Mouse (Mus musculus) layer of hippocampus, adult 9-10 months (tissue): ENCODE measurements around the gene Ppp3ca.

Experiments
- DNase-seq: peaks from one replicate; pipeline ENCODE4 v3.0.0; 2022; ENCODE audit warnings: low spot score

The Ppp3ca gene

DNA sequence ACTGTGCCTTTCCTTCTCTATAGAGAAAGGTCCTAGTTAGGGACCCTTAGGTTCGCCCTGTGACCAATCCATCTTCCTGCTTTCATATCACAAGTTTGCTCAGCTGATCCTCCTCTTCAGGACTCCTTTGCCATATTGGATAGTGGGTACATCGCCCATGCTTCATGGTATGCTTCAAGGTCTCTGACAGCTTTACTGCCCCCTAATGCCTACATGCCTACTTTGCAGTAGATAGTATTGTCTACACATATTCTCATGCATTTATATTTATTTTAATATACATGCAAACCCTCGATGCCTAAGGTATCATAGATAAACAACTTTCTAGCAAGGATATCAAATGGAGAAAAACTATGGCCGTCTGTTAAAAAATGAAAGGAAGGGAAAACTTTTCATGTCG, 193.2 kb downstream of the Ppp3ca start:
- DNase-seq: no peak

GRCm38 (mm10) chr3:136864306-136864705, 194.4 kb downstream of the Ppp3ca start:
- DNase-seq: no peak

GRCm38 (mm10) chr3:136865176-136865859, 195.4 kb downstream of the Ppp3ca start:
- no peak for DNase-seq

- DNase-seq: no peak
These were observed 196.2 kb downstream of the Ppp3ca start for GRCm38 (mm10) chr3:136866095-136866494.

DNA sequence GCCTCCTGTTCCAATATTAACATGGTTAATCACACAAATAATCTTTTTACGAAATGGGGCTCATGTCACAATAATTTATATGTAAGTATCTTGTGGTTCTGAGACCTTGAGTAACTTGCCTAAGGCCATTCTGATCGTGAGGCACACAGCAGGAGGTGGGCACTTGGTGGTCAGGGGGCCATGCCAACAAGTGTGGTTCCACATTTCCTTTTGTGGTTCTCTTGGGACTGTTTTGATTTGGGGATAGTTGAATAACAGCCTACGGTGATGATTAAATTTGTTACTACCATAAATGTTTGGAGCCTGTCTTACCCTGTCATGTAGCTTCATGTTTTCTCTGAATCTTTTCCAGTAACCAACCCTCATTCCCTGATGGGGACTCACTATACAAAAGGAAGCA, 196.6 kb downstream of the Ppp3ca start:
- DNase-seq: no peak

DNA sequence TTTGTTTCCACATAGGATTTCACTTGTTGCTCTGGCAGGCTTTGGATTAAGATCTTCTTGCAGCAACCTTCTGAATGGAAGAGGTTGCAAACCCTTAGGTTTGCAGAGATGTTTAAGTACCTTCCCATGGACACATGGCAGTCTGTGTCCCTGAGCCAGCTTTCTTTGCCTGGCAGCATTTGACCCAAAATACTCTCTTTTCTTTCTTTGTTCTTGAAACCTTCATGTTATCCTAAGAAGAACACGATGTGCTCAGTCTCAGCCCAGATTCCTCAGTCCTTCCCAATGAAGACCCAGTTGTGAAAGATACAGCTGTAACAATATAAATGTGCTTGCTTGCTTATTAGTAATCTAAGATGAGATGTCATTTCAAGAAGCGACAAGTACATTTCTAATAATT, 197.4 kb downstream of the Ppp3ca start:
- DNase-seq: no peak

DNA sequence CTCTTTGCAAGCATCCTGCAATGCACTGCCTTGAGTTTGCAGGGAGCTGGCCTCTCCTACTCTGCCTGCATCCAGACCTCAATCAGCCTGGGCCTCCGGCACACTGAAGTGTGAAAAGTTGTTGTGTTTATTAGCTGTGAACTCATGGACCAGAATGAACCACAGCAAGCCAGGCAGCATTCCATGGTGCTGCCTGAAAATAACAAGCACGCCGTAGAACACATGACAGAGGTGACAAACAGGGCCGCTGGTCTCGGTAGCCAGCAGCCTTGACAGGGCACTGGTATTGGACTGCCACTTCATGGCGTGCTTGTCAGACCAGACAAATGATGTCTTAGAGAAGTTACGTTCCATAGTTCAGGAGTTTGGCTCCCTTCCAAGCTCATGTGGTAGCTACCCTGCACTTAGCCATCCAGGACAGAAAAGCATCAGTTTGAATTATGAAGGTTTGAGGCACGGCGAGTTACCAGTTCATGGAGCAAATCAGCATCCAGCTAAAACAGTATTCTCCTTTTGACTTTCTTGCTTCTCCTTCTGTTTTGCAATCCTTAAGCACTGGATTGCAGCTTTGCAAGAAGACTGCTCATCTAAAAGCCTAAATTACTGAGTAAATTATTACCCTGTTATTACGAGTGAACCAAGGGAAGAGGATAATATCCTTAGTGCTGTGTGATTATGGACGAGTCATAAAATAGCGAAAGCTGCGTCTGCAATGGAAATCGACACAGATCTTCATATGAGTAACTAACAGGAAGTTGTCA, 202.0 kb downstream of the Ppp3ca start:
- no peak for DNase-seq

- no peak for DNase-seq
These were observed 202.7 kb downstream of the Ppp3ca start for GRCm38 (mm10) chr3:136872533-136873095.

DNA sequence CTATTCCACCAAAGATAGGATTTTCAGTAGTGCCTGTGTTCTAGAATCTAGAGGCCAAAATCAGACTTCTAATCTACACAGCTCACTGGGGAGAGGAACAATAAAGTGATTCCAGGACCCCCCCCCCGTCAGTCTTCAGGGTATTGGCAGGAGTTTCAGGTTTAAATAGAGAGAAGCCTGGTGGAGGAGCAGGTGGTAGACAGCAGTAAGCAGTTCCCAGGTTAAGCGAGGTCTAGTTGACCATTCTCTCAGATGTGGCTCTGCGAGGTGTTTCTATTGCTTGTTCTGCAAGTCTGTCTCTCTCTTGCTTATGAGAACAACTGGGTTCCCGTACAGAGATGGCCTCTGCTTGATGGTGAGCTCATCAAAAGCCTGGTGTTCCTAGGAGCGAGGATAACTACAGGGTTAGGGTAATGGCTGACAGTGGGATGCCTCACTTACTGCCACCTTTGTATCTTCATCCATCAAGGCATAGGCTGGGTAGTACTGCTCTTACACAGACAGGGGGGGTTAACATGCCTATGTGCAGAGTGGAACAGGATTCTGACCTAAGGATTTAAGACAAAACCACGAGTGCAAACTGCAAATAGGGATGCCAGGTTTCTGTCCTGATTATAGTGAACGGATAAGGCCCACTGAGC, 204.0 kb downstream of the Ppp3ca start:
- no peak for DNase-seq

DNA sequence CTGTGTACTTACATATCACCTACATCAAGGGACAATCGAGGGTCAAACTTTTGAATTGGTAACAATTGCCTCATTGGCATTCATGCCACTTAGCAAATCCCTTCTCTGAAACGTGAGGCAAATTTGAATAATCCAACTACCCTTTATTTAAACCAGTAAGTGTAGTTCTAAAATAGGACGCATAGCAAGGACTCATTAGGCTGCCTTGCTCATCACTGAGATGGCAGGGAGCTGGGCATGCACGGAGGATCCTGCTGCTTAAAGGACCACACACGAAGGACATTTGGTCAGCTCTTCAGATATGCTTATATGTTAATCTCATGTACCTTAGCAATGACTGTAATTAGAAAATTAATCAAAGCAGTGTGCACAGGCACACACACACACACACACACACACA, 204.6 kb downstream of the Ppp3ca start:
- no peak for DNase-seq

DNA sequence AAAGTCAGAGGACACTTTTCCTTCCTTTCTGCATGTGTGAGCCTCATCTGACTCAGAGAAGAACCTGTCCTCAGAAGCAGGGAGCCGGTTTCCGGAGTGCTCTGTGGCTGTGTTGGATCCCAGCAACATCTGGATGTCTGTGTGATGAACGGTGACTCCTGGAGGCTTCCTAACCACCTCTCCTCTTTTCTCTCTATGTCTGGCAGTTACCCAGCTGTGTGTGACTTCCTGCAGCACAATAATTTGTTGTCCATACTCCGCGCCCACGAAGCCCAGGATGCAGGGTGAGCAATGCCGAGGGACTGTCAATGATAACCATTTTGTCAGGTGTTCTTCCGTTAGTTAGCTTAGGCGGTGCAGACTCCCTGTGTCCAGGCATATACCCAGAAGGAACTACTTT, 217.8 kb downstream of the Ppp3ca start:
- no peak for DNase-seq

DNA sequence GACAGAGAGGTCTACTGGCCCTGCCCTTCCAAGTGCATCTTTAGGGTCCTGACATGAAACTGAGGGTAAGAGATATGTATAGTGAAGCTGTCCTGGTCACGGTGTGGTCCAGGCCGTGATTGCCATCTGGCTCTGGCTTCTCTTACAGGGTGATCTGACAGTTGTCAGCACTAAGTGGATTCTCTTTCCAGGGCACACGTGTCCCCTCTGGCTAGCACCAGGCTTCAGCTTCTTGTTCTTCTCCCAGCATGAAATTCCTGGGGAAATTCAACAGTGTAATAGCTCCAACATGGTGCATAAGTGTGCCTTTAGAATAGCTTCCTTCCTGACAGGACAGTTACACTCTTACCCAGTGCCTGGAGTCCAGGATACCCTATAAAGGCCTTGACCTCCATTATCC, 222.2 kb downstream of the Ppp3ca start:
- no peak for DNase-seq

- DNase-seq: no peak
These were observed 223.9 kb downstream of the Ppp3ca start for GRCm38 (mm10) chr3:136893596-136894402.

- DNase-seq: no peak
These were observed 225.6 kb downstream of the Ppp3ca start for GRCm38 (mm10) chr3:136895498-136895897.

DNA sequence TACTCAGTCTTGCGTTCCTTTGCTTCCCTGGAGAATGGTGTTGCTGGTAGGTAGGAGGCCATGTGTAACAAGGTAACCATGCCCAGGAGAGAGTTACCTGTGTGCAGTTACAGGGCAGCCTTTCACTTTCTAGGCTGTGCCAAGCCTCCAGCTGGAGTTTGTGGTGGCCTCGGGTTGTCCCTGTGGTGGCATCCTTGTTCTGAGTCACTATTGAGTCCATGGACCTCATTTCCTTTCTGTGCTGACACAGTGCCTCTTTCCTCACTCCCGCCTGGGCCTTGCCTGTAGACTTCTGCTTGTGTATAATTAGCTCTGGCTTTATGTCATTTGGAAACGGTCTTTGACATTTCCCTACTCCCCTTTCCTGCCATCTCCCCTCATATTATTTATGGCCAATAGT, 226.4 kb downstream of the Ppp3ca start:
- DNase-seq: no peak

DNA sequence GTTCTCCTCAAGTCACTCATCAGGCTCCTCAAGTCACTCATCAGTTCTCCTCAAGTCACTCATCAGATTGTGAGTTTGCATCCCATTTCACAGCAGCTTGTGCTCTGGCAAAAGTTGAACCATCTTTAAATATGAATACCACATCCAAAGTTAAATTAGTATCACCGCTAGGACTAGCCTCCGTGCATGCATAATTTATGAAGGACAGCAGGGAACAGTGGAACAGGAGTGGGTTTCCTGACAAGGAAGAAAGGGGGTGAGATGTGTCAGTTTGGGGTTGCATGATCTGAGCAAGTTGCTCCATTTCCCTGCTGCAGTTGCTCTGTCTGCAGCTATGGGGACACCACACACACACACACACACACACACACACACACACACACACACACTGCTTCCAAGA, 229.8 kb downstream of the Ppp3ca start:
- DNase-seq: no peak

- DNase-seq: no peak
These were observed 231.1 kb downstream of the Ppp3ca start for GRCm38 (mm10) chr3:136900986-136901385.

- no peak for DNase-seq
These were observed 232.9 kb downstream of the Ppp3ca start for GRCm38 (mm10) chr3:136902776-136903175.

- no peak for DNase-seq
These were observed 235.7 kb downstream of the Ppp3ca start for GRCm38 (mm10) chr3:136905577-136905976.

- no peak for DNase-seq
These were observed 239.6 kb downstream of the Ppp3ca start for GRCm38 (mm10) chr3:136909534-136909933.

- DNase-seq: no peak
These were observed 241.4 kb downstream of the Ppp3ca start for GRCm38 (mm10) chr3:136911276-136911675.

DNA sequence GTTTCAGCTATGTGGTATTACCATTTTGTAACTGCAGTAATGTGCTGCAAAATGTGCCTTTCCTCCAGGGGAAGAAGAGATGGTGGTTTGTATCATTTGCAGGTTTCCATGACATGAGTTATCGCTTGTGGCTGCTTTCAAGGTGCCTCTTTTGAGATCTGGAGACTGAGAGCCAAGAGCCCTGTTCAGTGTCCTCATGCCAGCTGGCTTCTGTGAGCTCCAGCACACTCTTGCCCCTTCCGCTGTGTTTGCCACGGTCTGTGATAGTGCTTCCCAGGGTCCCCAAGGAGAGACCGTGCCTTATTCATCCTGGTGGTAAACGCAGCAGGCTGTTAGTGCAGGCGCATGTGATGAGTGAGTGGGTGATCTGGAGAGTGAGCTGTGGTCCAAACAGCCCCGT, 247.2 kb downstream of the Ppp3ca start:
- no peak for DNase-seq
